Mouse (Mus musculus): ENCODE results near the gene Dnaja3.

DNA sequence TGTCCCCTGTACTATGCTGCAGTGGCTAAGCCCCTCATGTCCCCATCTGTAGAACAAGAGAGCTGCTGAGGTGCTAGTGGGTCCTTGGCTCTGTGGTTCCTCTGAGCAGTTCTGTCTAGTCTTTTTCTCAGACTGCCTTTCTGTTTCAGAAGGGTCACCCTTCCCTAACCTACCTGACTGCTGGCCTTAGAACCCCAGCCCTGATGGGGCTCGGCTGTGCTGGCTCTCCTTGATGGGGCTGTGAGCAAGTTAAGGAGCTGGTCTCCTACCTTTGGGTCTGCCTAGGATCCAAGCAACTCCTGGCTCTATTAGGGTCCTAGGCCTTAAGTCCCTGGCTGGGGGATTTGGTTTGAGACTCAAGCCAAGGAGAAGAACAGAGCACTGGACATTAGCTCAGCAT, 24.5 kb upstream of the Dnaja3 start:
- TF ChIP-seq CTCF (IDR thresholded peaks at IDR 0.05; ENCODE audit: low read depth, low read length), result no peak
- no peak for TF ChIP-seq POLR2A (IDR thresholded peaks at IDR 0.05; ENCODE audit: borderline replicate concordance, low read depth, low read length)
